Mouse (Mus musculus): ENCODE results near the gene Ccer2. TPM values are rescaled to one million over a fixed set of nuclear protein-coding genes. Genes with fewer than 3 reads are reported as not detected.

The Ccer2 gene
- polyA plus RNA-seq, 1 experiment, result not detected

- peaks cover 9% of the 10 kb centered on the region for H3K4me1 ChIP-seq (ENCODE audit: control insufficient read depth, insufficient read depth, low read length)
- H3K4me3 ChIP-seq (ENCODE audit: insufficient read depth, low read length), result peak within 1 kb of the TSS; percentile 85
- TF ChIP-seq CTCF (IDR thresholded peaks at IDR 0.05; ENCODE audit: low read depth, low read length) (peak; percentile 50; the same call in 1 of the 2 replicates), POLR2A (IDR thresholded peaks at IDR 0.05; ENCODE audit: borderline replicate concordance, low read depth, low read length) (peak; percentile 56; the same call in 1 of the 2 replicates)
- peak within 1 kb of the TSS; percentile 66 for H3K27ac ChIP-seq (ENCODE audit: insufficient read depth, low read depth, low read length)
Observed at GRCm38 (mm10) chr7:28741709-28742438, 14.1 kb upstream of the Ccer2 start, which contains the start of the genes Mrps12 and Sars2. Mrps12 (minus strand) TSS chr7:28741820. Sars2 (plus strand) TSS chr7:28741992.

GRCm38 (mm10) chr7:28749935-28750334, 6.0 kb upstream of the Ccer2 start:
- H3K4me1 ChIP-seq (ENCODE audit: control insufficient read depth, insufficient read depth, low read length), result no peaks in the 10 kb centered on the region
- TF ChIP-seq POLR2A (IDR thresholded peaks at IDR 0.05; ENCODE audit: borderline replicate concordance, low read depth, low read length), result no peak
- TF ChIP-seq CTCF (IDR thresholded peaks at IDR 0.05; ENCODE audit: low read depth, low read length), result no peak
- no peak overlapping the region for H3K27ac ChIP-seq (ENCODE audit: insufficient read depth, low read depth, low read length)
- H3K4me3 ChIP-seq (ENCODE audit: insufficient read depth, low read length), result no peak overlapping the region

GRCm38 (mm10) chr7:28758623-28759022, 2.6 kb downstream of the Ccer2 start:
- peaks cover 4% of the 10 kb centered on the region for H3K4me1 ChIP-seq (ENCODE audit: control insufficient read depth, insufficient read depth, low read length)
- no peak overlapping the region for H3K27ac ChIP-seq (ENCODE audit: insufficient read depth, low read depth, low read length)
- TF ChIP-seq POLR2A (IDR thresholded peaks at IDR 0.05; ENCODE audit: borderline replicate concordance, low read depth, low read length) (no peak), CTCF (IDR thresholded peaks at IDR 0.05; ENCODE audit: low read depth, low read length) (no peak)
- no peak overlapping the region for H3K4me3 ChIP-seq (ENCODE audit: insufficient read depth, low read length)

- Histone ChIP-seq H3K4me1 (ENCODE audit: control insufficient read depth, insufficient read depth, low read length) (peaks cover 5% of the 10 kb centered on the region; the same call in 1 of the 2 replicates), H3K27ac (ENCODE audit: insufficient read depth, low read depth, low read length) (no peak overlapping the region), H3K4me3 (ENCODE audit: insufficient read depth, low read length) (no peak overlapping the region)
- TF ChIP-seq POLR2A (IDR thresholded peaks at IDR 0.05; ENCODE audit: borderline replicate concordance, low read depth, low read length), result no peak
- TF ChIP-seq CTCF (IDR thresholded peaks at IDR 0.05; ENCODE audit: low read depth, low read length), result no peak
Observed at GRCm38 (mm10) chr7:28761907-28762306, 5.9 kb downstream of the Ccer2 start.

GRCm38 (mm10) chr7:28765211-28765610, 9.2 kb downstream of the Ccer2 start:
- Histone ChIP-seq H3K4me3 (ENCODE audit: insufficient read depth, low read length) (peak overlapping the region; percentile 75), H3K27ac (ENCODE audit: insufficient read depth, low read depth, low read length) (peak overlapping the region; percentile 51), H3K4me1 (ENCODE audit: control insufficient read depth, insufficient read depth, low read length) (peaks cover 11% of the 10 kb centered on the region)
- TF ChIP-seq CTCF (IDR thresholded peaks at IDR 0.05; ENCODE audit: low read depth, low read length), result no peak
- no peak for TF ChIP-seq POLR2A (IDR thresholded peaks at IDR 0.05; ENCODE audit: borderline replicate concordance, low read depth, low read length)

GRCm38 (mm10) chr7:28766173-28766879, 10.4 kb downstream of the Ccer2 start, which contains the start of gene Sirt2:
Sirt2 (plus strand) TSS chr7:28766735.
- H3K27ac ChIP-seq (ENCODE audit: insufficient read depth, low read depth, low read length), result peak within 1 kb of the TSS; percentile 22
- no peak for TF ChIP-seq POLR2A (IDR thresholded peaks at IDR 0.05; ENCODE audit: borderline replicate concordance, low read depth, low read length)
- TF ChIP-seq CTCF (IDR thresholded peaks at IDR 0.05; ENCODE audit: low read depth, low read length), result no peak
- H3K4me3 ChIP-seq (ENCODE audit: insufficient read depth, low read length), result peak within 1 kb of the TSS; percentile 75
- peaks cover 11% of the 10 kb centered on the region for H3K4me1 ChIP-seq (ENCODE audit: control insufficient read depth, insufficient read depth, low read length)

GRCm38 (mm10) chr7:28766910-28767309, 10.9 kb downstream of the Ccer2 start:
- no peak overlapping the region for H3K27ac ChIP-seq (ENCODE audit: insufficient read depth, low read depth, low read length)
- TF ChIP-seq POLR2A (IDR thresholded peaks at IDR 0.05; ENCODE audit: borderline replicate concordance, low read depth, low read length) (no peak), CTCF (IDR thresholded peaks at IDR 0.05; ENCODE audit: low read depth, low read length) (no peak)
- H3K4me3 ChIP-seq (ENCODE audit: insufficient read depth, low read length), result peak overlapping the region; percentile 64
- peaks cover 11% of the 10 kb centered on the region for H3K4me1 ChIP-seq (ENCODE audit: control insufficient read depth, insufficient read depth, low read length)

- Histone ChIP-seq H3K27ac (ENCODE audit: insufficient read depth, low read depth, low read length) (no peak within 1 kb of the TSS), H3K4me3 (ENCODE audit: insufficient read depth, low read length) (peak within 1 kb of the TSS; percentile 75), H3K4me1 (ENCODE audit: control insufficient read depth, insufficient read depth, low read length) (peaks cover 11% of the 10 kb centered on the region)
- TF ChIP-seq CTCF (IDR thresholded peaks at IDR 0.05; ENCODE audit: low read depth, low read length) (no peak), POLR2A (IDR thresholded peaks at IDR 0.05; ENCODE audit: borderline replicate concordance, low read depth, low read length) (no peak)
Observed at GRCm38 (mm10) chr7:28767462-28767965, 11.5 kb downstream of the Ccer2 start, which contains the start of gene Nfkbib. Nfkbib (minus strand) TSS chr7:28767512.

GRCm38 (mm10) chr7:28769414-28769958, 13.5 kb downstream of the Ccer2 start:
- Histone ChIP-seq H3K27ac (ENCODE audit: insufficient read depth, low read depth, low read length) (no peak overlapping the region), H3K4me3 (ENCODE audit: insufficient read depth, low read length) (no peak overlapping the region), H3K4me1 (ENCODE audit: control insufficient read depth, insufficient read depth, low read length) (peaks cover 11% of the 10 kb centered on the region)
- TF ChIP-seq CTCF (IDR thresholded peaks at IDR 0.05; ENCODE audit: low read depth, low read length) (no peak), POLR2A (IDR thresholded peaks at IDR 0.05; ENCODE audit: borderline replicate concordance, low read depth, low read length) (no peak)
